Mouse (Mus musculus) heart, adult 9 months (tissue): Measurements from ENCODE around the gene Trpv4.

ENCODE experiments used
- DNase-seq, 2 experiments: peaks; one replicate each; pipeline ENCODE4 v3.0.0; 2022; ENCODE audit warnings: low spot score in 2 of 2

Gene Trpv4

DNA sequence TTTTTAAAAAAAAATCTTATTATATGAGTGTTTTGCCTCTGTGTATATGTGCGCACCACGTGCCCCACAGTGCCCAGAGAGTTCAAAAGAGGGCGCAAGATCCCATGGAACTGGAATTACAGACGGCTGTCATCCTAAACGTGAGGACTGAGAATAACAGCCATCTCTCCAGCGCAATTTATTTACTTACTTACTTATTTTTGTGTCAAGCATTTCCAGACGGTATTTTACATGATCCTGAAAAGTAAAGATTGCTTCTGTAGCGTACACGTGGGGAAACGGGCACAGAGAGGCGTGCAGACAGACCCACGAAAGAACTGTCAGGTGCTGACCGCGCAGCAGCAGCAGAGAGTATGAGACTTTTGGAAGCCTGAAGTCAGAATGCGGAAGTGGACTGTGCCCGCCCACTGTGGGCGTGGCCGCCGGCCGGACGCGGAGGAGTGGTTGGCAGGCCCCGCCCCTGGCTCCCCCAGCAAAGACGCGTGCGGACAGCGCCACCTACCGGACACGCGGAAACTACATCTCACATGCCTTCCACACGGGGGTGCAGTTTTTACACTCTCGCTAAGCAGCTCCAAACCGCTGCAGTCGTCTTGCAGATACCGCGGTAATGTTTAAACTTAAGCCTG is 9.1 kb upstream of the Trpv4 start:
- DNase-seq = peak; percentile 93 to 99

DNA sequence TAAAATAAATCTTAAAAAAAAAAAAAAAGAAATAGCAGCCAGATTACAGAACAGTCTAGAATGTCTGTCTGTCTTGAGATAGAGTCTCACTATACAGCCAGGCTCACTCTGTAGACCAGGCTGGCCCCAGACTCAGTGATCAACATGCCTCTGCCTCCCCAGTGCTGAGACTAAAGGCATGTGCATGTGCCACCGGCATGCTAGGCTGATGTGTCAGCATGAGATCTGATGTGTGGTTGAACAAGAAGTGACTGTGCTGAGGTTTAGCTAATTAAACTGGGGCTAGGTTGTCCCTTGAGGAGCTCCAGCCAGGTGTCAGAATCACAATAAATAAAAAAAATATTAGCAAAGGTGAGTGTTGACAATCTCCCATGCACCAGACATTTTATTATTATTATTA is 8.4 kb upstream of the Trpv4 start:
- no peak for DNase-seq

DNA sequence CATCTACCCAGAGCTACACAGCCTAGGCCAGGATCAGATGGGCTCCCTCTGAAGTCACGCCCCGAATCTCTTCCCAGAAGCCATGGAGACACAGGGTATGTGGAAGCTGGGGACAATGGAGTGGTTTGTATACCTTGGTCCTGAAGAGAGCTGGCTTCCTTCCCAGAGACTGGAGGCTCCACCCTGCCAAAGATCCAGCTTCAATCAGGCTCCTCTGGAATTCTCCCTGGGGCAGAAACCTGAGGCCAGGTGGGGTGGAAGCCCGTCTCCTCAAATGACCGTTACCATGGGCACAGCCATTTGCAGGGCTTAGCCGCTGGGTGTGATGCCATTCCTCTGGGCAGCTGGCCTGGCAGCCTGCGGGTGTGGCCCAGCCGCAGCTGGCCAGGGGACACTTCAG is 6.5 kb upstream of the Trpv4 start:
- DNase-seq = no peak

DNA sequence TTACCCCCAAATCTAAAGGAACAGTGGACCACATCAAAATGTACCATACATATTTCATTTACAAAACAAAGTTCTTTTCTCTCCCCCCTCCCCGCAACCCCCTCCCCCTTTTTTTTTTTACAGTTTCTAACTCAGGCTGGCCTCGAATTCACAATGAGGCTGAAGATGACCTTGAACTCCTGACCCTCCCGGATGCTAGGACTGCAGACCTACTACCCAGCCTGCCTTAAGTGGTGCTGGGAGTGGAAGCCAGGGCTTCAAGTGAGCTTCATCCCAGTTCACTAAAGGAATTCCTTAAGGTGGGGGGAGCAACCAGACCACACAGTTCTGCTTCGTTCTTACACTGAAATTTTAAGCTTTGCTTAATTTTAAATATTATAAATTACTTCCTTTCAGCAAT is 5.9 kb upstream of the Trpv4 start:
- DNase-seq = no peak

DNA sequence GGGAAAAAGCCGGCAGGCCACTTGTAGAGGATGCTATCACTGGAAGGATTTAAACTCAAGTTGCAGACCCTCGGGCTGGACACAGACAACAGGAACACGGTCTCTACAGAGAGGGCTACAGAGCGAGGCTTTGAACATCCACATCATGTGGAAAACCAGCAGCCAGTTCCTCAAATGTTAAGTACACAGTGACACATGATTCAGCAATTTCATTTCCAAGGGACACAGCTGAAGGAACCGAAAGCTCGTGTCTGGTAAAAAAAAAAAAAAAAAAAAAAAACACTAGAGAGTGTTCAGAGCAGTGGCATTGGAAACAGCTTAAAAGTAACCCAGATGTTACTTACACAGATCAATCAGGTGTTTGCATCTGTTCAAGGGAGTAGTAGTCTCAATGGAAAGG is 2.8 kb upstream of the Trpv4 start:
- no peak for DNase-seq

DNA sequence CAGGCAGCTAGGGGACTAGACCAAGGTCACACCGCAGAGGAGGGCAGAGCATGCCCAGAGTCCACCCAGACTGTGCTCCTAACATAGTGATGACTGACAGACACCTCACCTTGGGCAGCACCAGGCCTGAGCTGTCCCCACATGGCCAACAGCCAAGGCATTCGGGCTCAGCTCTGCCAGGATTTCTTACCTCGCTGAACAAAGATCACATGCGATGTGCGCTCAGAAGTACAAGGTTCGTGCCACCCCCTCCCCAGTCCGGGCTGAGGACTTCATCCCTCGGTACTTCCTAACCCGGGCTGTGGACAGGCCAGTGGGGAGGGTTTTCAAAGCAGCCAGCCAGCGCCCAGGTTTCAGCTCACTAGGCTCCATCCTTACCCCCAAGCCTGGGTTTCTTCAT is 795 bp downstream of the Trpv4 start:
- no peak for DNase-seq

DNA sequence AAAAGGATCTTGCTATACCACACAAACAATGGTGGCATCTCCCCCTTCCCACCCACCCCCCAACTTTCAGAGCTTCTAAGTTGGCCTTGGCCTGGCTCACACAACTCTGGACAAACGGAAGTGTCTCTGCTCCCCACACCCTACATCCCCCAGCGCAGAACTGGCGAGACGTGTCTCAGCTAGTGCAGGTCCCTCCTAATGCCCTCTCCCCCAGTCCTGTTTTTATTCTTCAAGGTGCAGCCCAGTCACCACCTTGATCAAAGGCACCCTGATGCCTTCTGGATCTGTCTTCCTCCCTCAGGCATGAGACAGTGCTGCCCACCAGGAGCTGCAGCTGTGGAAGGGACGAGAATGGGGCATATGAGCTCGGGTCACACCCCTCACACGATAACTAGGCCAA is 1.9 kb downstream of the Trpv4 start:
- no peak for DNase-seq

DNA sequence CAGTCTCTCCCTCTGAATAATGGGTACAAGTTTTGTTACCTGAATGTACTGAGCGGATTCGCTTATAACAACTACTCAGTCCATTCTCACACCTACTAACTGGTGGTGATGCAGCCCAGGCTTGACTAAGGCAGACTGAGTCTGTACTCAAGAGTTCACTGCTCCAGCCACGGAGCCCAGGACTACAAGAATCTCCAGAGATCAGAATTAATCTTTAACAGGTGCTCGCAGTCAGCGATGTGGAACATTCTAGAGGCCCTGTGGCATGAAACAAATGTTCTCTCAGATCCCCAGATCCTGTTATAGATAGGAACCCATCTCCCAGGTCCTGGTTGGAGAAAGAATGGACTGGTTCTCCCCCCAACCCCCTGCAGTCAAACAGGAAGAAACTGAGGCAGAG is 2.5 kb downstream of the Trpv4 start:
- DNase-seq = no peak

DNA sequence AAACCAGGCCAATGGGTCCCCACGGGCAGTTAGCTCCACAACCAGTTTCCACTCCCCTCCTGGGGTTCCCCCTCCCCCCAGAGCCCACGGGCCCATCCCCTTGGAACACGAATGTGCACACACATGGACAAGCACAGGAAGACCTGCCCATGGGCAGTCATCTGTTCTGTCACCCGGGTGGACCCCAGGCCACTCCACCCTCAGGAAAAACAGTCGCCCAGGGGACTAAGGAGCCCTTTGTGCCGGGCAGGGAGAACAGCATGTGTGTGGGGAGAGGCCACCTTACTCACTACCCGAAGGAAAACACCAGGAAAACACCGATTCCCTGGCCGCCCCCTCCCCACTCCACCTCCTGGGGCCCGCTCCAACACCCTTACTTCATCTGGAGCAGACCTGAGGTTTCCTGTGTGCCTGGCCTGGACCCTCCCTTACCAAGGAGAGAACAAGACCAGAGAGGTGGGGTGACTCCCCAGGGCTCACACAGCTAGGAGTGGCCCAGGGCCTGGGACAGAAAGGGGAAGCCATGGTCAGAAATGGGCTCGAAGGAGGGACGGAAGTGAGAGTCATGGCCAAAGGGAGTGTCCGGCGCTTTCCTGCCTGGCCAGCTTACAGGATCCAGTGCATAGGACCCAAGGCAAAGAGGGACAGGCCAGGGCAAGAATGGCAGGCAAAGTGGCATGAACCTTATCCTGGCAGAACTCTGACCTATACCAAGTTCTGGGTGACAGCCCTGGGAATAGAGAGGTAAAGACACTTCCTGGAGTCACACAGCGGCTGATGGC is 4.4 kb downstream of the Trpv4 start:
- DNase-seq = peak; percentile 68 to 76

DNA sequence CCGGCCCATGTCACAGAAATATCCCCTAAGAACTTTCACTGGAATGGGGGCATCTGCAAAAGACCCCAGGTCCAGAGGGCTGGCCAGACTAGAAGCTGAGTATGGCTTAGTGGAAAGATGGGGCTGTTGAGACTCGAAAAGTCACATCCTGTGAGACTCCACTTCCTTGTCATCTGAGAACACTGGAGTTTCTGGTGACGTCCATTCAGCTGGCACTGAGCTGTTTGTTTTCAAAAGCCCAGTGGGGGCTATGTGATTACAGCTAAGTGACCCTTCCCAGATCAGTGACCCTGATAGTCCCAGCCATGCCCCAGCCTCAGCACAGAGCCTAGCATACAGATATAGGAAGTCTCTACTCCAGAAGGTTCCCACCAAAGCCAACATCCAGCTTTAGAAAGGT is 6.8 kb downstream of the Trpv4 start:
- no peak for DNase-seq

DNA sequence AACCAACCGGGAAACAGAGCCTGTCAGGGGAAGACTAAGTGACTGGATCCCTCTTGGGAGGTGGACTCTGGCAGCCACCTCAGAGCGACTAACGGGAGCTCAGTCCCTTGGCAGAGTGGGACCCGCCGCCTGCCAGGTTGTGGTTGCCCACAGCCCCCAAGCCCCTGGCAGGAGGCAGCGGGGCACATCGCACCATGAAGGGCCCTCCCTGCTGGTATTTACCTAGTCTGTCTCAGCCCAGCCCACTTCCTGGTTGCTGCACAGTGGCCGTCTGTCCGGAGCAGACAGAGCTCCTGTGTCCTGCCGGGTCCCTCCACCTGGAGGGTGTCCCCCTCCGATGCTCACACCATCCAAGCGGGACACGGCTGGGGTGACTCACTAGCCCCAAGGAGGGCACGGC is 7.2 kb downstream of the Trpv4 start:
- DNase-seq = no peak

DNA sequence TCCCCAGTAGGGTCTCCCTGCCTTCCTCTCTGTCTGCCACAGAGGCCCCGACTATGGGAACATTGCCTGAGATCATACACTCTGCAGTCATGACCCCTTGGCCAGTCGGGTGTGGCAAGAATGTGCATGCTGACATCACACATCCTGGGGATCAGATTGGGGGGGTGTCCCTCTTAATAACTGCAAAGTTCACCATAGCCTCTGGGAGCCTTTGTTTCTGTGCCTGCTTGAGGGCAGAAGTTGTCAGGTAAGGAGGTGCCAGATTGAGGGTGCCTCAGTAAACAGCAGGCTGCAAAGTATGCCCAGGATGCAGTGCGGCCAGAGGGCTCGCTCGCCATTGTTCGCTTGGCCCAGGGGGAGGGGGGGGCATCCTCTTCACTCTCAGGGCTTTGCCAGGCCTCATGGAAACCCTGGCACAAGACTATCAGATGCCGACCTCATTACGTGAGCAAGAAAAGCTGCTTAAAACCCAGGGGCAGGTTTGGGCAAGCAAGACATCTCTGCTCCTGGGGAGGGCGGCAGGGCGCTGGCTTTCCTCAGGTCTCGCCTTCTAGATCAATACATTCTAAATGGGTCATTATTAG is 9.4 kb downstream of the Trpv4 start:
- peak; percentile 45 to 50 for DNase-seq

DNA sequence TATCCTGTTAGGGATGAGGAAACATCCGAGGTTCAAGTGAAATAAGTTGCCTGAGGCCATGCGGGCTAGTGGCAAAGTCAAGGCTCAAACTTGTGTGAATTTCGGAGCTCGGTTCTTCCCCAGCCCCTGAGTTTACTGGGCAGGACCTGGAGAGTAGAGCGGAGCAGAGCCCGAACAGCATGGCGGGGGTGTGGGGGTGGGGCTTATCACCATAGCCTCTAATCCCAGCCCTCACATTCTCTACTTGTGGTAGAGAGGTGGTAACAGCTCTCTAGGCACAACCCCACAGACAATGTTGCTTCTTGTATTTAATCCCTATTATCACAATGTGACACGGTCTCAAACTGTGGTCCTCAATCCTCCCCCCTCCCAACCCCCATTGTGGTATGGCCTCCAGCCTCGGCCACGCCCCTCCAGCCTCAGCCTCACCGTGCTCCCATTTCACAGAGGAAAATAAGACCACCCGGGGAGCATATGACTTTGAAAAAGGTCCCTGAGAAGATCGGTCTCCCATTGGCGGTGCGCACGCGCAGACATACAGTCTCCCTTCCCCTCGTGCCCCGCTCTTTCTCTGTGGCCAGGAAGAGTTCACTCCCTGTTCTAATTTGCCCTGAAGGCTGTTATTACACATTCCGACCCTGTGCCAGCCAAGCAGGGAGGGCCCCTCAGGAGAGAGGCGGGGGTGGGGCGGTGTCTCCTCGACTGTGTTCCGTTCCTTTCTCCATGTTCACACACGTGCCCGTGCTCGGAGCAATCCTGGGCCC is 10.8 kb downstream of the Trpv4 start:
- no peak for DNase-seq

DNA sequence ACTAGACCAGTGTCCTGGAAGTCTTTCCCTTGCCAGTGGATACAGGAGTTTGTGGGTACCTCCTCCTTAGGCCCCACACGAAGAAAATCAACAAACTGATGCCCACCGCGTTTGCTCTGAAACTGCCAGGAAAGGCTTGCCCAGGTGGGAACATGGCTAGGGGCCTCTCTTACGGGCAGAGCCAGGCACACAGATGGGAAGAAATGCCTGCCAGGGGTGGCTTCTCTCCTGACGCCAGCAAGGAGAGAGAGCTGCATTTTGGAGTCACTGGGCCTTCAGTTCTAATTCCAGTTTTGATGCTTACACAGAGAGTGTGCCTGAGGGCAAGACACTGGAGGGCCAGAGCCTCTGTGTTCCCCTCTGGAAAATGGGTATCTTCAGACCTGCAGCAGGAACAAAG is 12.3 kb downstream of the Trpv4 start:
- DNase-seq = no peak

DNA sequence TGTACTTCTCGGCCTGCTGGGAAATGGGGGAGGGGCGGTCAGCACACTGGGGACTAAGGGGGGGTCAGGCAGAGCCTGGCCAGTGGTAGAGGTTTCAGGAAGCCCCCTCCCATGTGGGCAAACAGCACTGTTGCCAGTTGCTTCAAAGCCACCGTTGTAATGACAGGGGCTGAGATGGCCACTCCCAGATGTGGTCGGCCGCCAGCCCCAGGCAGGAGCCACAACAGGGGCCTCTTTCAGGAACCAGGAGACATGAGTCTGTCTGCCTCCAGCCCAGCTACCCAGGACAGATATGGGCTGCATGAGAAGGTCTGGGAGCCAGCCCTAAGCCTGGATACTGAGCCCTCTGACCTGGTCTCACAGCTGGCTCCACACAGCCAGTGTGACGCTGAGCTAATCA is 13.3 kb downstream of the Trpv4 start:
- no peak for DNase-seq

DNA sequence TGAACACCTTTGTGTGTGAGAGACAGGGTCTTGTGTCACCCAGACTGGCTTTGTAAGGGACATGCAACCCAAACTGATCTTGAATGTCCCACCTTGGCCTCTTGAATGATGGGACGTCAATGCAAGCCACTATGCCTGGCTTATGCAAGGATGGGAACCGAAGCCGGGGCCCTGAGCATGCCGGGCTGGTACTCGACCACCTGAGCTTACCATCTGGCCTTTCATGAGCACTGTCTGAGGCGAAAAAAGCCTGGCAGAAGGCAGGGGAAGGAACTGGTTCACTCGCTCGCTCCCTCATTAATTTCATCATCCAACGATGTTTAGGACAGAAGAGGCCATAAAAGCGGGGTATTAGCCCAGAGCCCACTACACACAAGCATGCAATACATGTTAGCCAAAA is 17.4 kb downstream of the Trpv4 start:
- no peak for DNase-seq

DNA sequence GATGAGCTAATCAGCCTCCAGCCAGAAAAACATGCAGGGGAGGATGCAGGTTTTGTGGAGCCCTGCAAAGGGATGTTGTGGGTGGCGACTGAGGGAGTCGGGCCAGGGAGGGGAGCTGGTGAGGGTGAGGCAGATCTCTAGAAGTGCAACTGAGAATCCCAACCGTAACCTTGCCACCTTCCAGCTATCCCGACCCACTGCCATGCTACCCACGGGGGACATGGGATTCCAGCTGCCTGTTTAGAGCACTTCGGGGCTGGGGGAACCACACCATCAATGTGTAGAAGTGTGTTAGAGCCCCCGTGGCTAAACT is 18.6 kb downstream of the Trpv4 start:
- DNase-seq = no peak

DNA sequence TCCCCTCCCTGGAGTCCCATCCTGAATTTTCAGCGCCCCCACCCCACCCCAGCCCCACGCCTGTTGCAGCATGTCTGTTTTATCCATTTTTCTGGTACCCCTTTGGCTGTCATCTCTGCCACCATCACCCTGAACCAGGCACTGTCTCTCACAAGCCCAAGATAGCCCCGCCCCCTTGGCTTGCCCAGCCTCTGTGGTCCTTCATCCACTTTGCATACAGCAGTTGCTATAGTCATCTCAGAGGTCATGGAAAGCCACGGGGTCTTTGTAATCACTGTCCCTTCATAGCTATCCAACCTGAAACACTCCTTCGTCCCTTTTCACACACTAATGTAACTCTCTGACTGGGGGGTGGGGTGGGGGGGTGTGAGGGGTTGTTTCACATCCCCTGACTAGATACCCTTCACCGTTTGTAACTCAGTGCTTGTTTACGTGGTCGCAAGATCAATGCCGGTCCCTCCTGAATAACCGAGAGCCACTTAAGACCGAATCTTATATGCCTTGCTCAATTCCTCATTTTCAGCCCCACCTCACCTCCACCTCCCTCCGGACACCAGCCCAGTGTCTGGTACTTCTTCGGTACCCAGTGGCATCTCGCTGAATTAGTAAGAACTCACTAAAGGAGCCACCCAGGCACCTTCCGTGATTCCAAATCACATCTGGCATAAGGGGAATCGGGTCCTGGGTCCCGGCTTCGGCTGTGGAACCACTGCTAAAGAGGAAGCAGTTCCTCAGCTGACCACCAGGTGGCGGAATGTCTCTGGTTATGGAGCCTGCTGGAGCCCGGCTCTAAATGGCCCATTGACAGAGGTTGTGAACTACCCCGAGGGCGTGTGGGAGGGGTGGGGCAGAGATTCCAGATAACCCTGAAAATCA is 19.2 kb downstream of the Trpv4 start:
- DNase-seq = peak; percentile 78 to 85

DNA sequence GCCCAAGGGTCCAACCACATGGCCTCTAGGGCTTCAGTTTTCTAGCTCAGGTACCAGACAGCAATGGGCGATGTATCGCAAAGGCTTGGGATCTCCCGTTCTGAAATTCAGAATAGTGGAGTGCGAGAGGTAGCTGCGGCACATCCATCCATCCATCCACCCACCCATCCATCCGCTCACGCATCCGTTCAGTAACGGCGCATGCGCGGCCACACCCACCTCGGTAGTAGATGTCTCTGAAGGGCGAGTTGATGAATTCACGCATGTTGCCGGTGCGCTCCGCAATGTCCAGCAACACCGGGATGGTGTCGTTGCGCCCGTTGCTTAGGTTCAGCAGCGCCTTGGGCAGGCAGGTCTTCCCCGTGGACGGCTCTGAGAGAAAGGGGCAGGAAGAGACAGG is 22.1 kb downstream of the Trpv4 start:
- no peak for DNase-seq

DNA sequence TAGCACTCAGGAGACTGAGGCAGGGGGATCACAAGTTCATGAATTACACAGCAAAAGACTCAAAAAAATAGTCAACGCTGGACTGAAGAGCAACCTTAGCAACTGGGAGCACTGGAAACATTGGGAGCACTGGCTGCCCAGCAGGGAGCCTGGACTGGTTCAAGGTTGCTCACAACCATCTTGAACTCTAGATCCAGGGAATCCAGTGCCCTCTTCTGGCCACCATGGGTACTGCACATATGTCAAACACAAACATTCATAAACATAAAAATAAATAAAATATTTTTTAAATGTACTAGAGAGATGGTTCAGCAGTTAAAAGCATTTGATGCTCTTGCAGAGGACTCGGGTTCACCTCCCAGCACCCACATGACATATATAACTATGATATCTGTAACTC is 26.9 kb downstream of the Trpv4 start:
- DNase-seq = no peak

DNA sequence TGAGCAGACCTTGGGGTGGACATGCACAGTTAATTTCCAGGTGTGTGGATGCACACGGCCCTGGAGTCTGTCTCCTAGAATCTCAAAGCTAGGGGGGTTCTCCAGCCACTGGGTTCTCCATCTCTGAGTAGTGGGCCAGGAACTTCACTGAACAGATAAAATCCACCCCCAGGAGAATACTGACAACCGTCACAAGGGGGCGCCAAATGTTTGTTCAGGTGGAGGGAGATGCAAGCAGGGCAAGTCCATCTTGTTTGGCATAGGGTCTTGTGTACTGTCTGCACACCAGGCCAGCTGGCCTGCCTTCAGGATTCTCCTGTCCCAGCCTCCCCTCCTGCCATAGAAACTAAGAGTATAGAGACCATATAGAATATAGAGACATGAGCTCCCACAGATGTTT is 32.6 kb downstream of the Trpv4 start:
- DNase-seq = no peak

DNA sequence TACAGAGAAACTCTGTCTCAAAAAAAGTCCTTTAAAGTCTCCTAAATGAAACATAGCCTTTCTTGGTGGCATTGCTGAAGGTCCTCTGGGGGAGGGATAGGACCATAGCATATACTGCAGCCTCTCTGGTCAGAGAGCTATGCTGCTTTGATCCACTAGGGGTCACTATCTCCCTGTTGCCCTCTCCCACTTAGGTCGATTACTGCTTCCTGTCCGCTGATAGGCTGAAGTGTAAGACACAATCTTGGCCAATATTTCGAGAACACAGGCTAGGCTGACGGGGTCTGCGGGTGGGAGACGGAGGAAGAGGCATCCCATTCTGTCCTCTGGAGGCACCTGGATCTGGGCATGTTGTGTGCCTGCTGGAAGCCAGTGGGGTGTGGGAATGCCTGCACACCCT is 37.9 kb downstream of the Trpv4 start:
- DNase-seq = no peak
